Mouse (Mus musculus) cerebellum, adult 11 months (tissue): ENCODE results near the gene Srsf10.
A peak's percentile ranks its signal among the peaks of the same experiment; 100 is the strongest.

ENCODE experiments used
- DNase-seq: peaks from one replicate; pipeline ENCODE4 v3.0.0; 2022

Gene Srsf10

DNA sequence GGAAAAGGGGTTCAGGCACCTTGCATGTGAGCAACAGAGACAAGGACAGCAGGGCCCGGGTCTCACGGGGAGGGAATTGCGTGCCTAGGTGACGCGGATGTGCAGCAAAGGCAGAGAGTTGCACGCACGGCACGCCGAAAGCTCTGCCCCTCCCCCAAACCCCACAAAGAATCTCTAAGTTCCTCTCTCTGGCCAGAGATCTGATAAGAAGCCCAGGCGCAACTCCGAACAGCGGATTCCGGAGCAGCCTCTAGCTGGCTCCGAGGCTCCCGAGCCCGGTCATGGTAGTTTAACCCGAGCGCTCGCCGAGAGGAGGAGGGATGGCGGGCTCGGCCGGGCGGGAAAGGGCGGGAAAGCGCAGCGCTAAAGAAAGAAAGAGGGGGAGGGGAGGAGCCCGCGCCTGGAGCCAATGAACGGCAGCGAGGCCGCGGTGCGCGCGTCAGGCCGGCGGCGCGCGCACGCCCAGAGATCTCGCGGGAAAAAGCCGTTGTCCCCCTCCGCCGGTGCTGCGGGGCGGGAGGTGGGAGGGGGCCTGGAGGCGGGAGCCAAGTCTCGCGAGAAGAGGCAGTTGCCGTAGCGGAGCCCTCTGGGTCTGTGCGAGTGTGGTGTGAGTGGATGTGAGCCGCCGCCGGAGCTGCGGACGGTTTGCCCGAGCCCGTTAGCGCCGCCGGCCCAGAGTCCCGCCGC lies at the start of gene Srsf10:
Srsf10 (plus strand) TSS at position 212 of the 687 bp plus-strand sequence.
- peak; percentile 94 for DNase-seq

DNA sequence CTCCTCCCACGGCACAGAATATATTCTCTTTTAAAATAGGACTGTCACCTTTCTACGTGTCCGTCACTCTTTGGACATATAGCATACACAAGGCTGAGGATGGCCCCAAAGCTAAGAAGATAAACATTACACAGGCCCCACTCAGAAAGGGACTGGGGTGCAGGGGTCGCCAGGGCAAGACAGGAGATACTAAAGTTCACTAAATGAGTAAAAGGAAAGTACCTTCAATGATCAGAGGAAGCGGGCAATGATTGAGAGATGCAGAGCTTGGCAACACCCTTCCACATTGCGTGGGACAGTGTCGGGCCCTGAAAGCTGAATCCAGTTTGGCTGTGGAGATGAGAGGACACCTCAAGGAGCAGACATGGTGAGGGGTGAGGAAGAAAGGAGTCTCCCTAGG lies 40.7 kb upstream of the Srsf10 start:
- DNase-seq, result no peak

DNA sequence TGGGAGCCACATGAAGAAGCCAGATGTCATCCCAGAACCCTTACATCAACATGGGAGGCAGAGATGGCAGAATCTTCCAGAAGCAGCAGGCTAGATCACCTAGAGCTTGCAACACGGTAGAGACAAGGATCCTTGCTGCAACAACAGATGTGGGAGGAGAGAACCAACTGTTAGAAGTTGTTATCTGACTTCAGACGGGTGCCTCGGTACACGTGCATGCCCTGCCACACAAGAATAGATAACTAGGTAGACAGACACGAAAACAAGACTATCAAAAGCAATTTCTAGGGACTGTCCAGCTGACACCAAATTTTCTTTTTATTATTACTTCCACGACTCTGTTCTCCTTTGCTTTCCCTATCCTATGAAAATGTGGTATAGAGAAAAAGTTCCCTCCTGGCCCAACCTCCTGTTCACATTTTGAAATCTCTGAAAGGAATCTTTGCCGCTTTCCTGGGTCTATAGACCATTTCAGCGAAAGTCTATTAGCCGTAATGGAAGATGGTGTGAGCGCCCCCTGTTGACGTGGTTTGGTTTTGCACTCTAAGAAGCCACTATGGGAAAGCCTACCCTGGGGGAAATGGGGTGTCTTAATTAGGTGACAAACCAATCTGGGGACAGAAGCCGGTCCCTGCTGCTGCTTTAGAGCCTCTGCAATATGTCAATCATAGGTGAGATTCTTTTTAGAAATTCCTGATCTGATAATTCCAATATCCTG lies 38.5 kb upstream of the Srsf10 start:
- no peak for DNase-seq

DNA sequence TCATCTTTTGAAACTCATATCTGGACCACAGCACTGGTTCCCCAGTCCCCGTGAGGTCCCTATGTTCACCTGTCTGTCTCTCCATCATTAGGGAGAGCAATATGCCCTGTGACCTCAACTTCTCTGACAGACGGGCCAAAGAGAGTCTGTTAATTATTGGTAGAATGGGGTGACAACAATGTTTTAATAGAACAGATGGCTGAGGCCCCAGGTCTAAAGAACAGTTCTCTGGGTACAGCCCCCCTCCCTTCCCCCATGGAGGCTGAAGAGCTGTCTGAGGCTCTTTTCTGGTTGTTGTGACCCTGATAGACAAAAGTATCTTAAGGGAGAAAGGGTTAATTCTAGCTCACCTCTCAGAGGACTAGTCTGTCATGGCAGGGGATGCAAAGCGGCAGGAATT lies 37.2 kb upstream of the Srsf10 start:
- no peak for DNase-seq

DNA sequence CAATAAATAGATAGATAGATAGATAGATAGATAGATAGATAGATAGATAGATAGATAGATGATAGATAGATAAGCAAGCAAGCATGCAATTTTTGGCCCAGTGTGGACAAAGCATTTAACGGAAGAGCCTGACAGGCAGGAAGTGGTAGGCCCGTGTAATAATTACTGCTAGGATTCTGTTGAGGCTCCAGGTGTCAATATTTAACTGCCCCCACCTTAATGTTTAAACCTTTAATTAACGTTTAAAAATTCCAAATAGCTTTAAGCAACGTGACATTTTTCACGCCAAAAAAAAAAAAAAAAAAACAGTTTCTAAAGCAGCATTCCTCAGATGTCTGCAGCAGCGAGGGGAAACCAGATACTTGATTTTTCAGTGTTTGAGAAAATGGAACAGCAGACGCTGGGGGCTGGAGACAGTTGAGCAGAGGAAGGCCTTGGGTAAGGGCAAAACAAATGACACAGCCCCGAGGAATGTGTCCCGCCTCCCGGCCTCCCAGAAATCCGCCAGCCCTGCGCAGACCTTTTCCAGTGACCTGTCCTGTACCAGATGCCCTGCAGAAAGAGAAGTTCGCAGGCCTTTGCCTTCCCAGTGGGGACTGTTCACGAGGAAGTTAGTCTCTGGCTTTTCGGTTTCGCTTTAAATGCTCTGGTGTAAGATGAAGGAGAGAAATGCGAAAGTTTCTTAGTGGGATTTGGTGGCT lies 35.6 kb upstream of the Srsf10 start:
- no peak for DNase-seq

DNA sequence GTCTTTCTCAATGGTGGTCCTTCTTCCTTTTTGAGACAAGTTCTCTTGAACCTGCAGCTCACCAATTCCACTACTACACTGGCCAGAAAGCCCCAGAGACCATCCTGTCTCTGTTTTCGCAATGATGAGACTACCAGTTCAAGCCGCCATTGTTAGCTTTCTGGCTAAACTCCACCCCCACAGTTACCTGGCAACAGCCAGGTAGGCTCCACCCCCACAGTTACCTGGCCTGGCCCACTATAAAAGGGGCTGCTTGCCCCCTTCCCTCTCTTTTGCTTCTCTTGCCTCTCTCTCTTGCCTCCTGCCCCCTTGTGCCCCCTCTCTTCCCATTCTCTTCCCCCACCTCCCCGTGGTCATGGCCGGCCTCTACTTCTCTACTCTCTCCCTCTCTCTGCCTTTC lies 33.8 kb upstream of the Srsf10 start:
- DNase-seq, result no peak

DNA sequence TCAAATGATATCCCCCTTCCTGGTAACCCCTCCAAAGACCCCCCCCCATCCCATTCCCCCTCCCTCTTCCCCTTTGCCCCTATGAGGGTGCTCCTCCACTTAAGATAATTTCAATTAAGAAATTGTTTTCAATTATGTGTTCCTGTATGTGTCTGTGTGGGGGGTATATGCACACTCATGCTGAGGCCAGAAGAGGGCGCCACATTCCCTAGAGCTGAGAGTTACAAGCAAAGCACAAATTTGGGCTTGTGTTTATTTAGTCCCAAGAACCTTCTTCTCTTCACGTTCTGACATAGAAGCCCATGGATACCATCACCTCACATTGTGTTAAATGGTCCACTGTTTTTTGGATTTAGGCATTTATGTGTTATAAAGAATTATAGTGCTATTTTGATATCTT lies 32.2 kb upstream of the Srsf10 start:
- no peak for DNase-seq

DNA sequence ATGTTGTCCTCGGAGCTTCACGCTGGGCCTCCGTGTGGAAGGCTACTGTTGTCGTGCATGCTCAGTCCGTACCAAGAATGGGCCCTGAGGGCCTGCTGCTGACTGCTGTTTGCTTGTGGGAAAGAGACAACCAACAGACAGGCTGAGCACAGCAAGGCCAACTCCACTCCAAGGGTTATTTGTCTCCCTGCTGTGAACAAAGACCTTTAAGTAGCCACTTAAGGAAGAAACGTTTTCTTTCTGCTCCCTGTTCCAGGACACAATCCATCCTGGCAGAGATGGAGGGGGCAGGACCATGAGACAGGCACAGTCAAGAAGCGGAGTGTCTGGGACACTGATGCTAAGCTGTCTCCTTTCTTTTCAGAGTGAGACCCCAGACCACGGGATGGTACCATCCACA lies 31.3 kb upstream of the Srsf10 start:
- no peak for DNase-seq

DNA sequence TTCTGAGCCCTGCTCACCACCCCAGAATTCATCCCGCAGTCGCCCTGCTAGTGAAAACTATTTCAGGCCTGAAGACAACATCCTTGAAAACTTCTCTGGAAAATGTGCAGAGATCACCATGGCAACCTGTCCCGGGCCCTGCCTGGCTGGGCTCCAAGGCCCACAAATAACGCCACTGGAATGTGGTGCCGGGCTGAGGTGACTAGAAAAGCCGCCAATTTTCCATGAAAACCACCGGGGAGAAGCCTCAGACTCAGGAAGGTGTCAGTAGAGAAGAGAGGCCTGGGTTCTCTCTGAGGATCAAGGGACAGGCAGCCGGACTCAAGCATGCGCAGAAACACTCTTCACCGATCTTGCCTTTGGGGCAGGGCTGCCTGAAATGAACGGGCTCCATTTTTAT lies 27.1 kb upstream of the Srsf10 start:
- no peak for DNase-seq

DNA sequence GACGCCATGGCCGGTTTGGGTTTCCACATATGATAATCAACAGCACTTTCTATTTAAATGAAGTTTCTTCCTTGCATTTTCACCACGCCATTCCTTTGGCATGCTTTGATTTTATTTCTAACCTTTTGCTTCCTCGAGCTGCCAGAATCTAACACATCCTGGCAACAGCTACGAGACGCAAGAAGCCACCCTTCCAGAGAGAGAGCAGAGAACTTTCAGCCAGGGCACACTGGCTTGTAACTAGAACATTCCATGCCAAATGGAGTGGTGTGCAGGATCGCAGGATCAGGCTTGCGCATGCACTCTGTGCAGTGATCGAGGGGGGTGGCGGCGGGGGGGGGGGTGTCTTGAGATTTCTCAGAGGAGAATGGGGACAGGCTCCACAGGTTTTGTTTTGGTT lies 23.5 kb upstream of the Srsf10 start:
- DNase-seq, result no peak

DNA sequence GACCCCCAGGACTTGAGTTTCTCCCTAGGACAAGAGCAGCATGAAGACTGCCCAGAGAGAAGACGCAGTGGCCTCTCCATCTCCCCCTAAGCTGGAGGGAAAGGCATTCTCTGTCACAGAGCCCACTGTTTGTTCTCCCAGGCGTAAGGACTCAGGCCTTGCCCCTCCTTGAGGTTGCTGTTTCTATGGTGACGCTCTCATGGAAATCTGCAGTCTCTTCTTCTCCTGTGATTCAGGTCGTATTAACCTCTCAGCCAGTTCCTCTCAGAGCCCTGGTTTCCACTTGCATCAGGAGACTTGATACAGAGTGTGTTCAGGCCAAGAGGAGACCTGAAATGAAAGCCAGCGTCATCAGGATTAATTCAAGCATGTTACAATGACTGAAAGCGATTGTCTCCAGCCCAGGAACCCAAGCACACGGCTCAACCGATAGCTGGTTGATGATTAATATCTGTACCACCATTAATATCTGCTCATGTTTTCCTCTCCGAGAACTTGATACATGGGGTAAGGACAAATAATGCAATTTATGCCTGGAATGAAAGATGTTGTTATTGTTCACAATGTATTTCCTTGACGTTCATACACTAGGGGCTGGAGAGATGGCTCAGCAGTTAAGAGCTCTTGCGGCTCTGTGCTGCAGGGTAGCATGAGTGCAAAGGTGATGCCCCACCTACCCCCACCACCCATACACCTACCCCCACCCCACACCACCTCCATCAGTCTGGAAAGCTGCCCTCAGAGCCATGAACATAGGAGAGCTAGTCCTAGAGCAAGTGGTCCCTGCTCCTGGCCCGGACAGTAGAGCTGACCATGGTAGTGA lies 22.0 kb upstream of the Srsf10 start:
- no peak for DNase-seq

DNA sequence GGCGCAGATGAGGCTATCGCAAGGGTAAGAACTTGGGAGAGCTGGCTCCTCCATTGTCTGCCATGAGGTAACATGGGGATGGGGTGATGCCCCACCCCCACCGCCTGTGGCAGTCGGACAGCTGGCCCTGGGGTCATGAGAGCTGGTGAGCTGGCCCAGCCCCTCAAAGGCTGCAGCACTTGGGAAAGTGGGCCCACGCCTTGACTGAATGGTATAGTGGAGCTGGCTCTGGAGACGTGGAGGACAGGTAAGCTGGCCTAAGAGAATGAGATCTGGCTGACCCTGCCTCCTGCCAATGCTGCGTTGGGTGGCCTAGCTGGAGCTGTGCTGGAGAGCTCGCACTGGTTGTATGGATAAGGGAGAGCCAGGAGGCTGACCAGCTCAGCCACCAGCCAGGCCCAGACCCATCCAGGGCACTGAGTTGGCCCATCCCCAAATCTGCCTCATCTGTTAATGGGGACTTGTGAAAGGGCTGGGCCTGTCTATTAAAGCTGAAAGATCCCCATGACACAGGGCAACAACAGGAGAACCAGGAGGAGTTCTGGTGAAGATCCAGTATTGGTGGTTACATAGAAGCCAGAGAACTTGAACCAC lies 21.3 kb upstream of the Srsf10 start:
- no peak for DNase-seq

DNA sequence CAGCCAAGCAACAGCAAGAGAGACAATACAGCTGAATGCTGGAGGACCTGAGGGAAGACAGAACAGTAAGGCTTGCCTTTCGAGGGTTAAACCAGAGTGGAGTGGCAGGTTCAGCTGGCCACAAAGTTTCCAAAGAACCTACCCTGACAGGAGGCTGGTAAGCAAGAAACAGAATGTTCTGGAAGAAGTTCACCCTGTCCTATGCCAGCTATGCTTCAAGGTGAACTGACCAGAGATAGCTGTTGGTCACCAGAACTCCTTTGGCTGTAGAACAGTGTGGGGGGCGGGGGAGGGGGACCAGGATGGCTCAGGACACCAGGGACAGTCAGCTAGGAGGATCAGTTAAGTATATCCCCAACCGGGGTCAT lies 16.6 kb upstream of the Srsf10 start:
- no peak for DNase-seq

DNA sequence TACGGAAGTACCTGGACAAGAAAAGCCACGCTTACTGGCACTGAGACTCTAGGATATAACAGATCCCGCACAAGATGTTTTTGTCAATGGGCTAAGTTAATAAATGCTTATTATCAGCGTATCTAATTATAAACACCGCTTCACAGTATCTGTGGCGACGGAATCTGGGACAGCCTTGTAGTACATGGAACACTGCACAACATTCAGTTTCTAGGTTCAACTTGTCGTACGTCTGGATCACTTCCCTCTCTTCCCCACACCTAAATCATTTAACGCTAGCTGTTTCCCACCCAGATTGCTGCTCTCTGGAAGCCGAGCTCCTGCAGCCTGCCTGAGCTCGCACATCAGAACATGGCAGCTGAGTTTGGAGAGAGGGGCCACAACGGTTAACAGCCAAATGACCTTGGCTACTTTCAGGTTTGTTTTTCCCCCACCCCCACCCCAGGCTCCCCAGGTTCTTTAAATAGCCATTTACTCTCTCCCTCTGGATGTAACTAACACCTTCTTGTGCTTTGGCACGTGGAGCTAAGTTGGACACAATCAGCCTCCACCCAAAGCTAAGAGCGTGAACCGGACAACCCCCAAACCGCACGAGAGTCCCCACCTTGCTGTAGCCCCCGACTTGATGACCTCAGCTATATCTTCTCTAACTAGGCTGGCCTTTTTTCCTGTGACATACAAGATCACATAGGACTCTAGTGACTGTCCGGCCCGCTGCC lies 16.1 kb upstream of the Srsf10 start:
- DNase-seq, result no peak

DNA sequence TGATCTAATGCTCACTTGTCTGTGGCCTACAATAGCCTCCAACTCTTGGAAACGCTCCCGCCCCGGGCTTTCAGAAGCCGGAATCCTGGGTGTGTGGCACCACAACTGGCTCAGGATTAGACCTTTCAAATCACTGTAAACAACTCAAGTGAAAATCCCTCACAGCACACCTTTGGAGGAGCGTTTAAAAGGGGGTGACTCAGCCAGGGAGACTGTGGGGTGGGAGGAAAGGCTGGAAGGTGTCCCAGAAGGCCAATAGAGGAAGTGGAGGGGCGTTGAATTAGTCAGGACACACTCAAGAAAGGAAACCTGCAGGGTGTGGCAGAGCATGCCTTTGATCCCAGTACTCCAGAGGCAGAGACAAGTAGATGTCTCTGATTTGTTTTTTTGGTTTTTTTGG lies 11.1 kb upstream of the Srsf10 start:
- no peak for DNase-seq

DNA sequence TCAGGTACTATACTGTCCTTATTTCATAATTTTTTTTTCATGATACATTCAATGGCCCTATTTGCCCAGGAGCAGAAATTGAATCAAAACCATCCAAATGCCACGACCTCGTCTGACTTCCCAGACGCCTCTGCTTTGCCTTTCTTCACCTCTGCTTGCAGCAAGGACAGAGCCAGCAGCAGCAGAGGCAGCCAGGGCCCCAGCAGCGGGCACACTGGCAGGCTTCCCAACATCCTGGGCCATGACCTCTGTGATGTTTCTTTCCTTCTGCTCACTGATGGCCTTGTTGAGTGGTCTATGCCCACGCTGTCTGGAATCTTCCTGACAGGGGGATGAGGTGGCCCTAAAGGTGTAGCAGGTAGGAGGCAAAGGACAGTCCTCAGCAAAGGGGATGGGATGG lies 8.0 kb upstream of the Srsf10 start:
- DNase-seq, result no peak

DNA sequence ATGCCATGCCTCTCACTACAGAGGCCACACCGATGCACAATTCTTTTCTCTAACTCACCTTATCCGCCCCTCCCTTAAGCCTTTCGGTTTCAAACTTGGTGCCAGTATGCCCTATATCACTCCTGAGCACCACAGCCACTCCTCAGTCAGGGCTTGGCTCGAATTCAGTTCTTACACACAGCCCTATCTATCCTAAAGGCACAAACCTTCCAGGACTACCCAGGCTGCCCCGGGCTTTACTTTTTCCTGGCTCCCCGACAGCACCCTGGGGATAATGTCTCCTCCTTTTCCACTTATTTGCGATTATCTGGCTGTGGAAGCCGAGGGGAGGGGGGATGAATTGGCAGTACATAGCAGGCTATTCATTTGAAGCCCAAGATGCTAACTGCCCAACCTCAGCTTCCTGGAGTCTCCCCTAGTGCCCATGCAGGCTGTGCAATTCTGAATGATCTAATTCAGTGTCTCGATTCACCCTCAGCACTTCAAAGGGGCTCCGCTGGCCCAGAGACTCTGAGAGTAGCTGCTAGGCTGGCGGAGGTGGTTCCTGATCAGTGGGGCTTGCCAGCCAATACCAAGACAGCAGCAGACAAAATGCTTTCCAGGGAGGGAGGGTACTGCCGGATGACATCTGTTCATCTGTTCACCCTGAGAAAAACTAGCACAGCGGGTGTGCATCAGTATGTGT lies 5.0 kb upstream of the Srsf10 start:
- DNase-seq, result peak; percentile 7

DNA sequence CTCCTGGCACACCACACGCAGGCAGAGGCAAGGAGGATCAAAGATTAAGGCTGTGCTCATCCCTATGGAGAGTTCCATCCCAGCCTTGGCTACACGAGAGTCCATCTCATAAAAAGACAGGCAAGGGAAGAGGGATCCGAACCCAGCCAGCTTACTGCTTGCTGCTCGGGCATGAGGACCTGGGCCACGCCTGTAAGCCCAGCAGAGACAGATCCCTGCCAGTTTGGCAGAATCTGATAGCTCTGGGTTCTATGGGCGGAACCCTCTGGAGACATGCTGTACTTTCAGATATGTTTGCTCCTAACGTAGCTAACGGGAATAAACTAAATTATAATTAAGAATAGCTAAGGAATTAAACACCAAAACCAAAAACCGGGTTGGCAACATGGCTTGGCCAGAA lies 3.6 kb upstream of the Srsf10 start:
- no peak for DNase-seq

DNA sequence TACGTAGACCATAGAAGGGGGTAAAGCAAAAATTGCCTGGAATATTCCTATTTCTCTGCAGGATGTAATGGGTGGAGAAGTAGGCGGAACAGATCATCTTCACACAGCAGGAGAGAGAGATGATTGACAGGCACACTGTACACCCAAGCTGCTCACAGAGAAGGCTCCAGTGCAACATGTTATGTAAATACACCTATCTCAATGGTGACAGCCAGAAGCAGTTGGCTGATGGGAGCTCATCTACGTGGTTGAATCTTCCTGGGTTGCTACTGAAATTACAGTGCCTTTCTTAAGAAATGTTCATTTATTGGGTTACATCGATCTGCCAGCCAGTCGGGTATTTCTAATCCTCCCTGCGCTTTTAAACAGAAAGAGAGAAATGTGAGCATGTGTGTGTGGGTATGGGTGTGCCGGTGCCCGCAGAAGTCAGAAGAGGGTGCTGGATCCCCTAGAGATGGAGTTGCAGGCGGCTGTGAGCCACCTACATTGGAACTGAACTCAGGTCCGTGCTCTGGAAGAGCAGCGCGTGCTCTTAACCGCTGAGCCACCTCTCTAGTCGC lies 1.5 kb upstream of the Srsf10 start:
- no peak for DNase-seq

DNA sequence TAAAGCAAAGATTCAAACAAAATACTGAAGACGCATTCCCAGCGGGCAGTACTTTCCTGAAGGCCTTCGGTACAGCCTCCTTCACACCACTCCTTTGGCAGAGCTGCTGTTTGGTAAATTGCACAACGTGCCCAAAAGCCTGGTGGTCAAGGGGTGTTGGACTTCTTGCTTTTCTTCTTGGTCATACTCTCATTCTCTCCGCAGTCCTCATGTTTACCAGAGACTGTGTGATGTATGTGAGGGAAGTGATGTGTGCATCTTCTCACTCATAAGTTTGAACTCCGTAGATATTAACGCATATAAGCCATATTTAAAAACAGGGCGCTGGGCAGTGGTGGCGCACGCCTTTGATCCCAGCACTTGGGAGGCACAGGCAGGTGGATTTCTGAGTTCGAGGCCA lies 917 bp upstream of the Srsf10 start:
- DNase-seq, result no peak

DNA sequence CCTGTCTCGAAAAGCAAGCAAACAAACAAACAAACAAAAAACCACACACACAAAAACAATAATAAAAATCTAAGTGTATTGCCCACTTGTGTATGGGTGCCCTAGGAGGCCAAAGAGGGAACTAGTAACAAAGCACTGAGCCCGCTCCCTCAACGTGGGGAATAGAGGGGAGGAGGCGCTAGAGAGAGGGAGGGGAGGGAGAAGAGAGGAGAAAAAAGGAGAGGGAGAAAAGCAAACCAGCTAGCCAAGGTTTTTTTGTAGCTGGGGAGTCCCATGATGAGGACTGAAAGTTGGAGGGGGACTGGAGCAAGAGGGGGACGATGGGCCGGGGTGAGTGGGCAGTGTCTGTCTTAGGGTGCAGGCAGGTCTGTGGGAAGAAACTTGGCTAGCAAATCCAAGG lies 467 bp upstream of the Srsf10 start:
- no peak for DNase-seq
